Mouse (Mus musculus): ENCODE measurements around the gene Rnf121. TPM values are rescaled to one million over a fixed set of nuclear protein-coding genes. Genes with fewer than 3 reads are reported as not detected.
A peak's percentile ranks its signal among the peaks of the same experiment; 100 is the strongest.

Rnf121 gene
- 25.2 and 25.6 TPM in 2 replicates for polyA plus RNA-seq (2015; fragmentation: Nextera tagmentation; extraction: Ambion mirVana)

DNA sequence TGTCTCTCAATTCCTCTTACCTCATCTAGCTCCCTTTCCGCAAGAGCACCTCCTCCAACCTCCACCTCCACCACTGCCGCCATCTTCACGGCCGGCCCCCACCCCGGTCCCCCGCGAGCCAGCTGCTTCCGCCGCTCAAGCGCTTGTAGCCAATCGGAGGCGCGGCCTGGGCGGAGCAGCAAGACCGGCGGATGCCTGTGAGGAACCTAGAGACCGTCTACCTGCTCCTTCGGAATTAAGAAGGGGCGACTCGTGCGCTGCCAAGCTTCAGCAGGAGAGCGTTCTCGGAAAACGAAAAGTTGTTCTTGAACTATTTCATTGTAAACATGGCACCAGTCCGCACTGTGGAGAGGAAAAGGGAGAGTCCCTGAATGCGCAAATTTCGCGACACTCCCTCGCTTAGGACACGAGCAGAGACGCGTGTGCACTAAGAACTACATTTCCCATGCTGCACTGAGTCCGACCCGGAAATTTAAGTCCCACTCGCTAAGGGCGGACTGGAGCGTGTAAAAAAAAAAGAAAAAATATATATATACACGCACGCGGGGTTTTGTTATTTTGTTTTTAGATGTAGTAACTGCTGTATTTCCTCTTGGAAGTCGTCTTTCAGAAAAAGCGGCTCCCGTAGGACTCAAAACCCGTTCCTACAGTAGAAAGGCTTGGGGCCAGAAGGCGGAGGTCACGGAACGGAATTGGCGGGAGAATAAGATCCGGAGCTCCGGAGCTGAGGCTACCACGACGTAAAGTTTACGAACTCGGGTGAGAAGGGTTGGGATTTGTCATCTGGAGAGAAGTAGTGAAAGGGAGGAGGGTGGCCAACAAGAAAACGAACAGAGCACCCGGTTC lies at the start of gene Rnf121, which contains the start of the genes Xndc1 and Xntrpc:
Rnf121 (minus strand) TSS at position 424 of the 846 bp plus-strand sequence.
Xndc1 (plus strand) TSS at position 466 of the 846 bp plus-strand sequence.
Xntrpc (plus strand) TSS at position 668 of the 846 bp plus-strand sequence.
- H3K4me3 ChIP-seq (ENCODE audit: low read length), result peak within 1 kb of the TSS; percentile 78
- WGBS, result under 1% methylated on average over 56 of the region's 56 CpGs
- no peaks in the 10 kb centered on the region for H3K9me3 ChIP-seq (ENCODE audit: control insufficient read depth, low read length)
- peak within 1 kb of the TSS; percentile 58 for H3K4me2 ChIP-seq (ENCODE audit: low read depth, low read length)
- peaks cover 4% of the 10 kb centered on the region; the same call in 1 of the 2 replicates for H3K36me3 ChIP-seq (ENCODE audit: control insufficient read depth, insufficient read depth, low read length)
- peak within 1 kb of the TSS; percentile 83 for H3K27ac ChIP-seq (ENCODE audit: low read length)
- peak; percentile 99 for ATAC-seq (ENCODE audit: low read depth)
- H3K4me1 ChIP-seq (replicated peaks; ENCODE audit: control insufficient read depth, insufficient read depth, low read length), result peaks cover 18% of the 10 kb centered on the region
- peak within 1 kb of the TSS; percentile 77 for H3K9ac ChIP-seq (ENCODE audit: low read length)
- no peaks in the 10 kb centered on the region for H3K27me3 ChIP-seq (ENCODE audit: control insufficient read depth, insufficient read depth, low read depth, low read length)

DNA sequence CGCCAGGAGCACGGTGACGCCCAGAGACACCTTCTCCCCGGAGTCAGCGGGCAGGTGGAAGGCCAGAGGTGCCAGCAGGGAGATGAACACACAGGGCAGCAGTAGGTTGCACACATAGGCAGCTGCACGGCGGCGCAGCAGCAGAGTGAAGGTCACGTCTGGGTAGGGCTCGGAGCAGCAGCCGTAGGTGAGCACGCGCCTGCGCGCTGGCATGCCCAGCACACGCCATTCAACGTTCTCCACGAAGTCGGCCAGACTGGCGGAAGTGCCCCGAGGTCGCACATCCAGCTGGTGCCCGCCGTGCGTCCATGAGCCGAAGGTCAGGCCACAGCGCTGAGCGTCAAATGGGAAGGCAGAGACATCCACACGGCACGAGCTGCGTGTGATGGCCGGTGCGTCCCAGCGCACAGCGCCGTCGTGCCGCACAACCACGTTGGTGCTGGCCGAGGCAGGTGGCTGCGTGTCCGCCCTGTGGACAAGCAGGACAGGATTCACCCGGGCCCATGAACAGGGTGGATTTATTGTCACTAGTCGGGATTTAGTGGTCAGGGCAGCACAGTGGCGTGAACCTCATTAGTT lies 48.0 kb upstream of the Rnf121 start:
- H3K9ac ChIP-seq (ENCODE audit: low read length), result no peak overlapping the region
- H3K9me3 ChIP-seq (ENCODE audit: control insufficient read depth, low read length), result no peaks in the 10 kb centered on the region
- H3K4me2 ChIP-seq (ENCODE audit: low read depth, low read length), result no peak overlapping the region
- no peaks in the 10 kb centered on the region for H3K36me3 ChIP-seq (ENCODE audit: control insufficient read depth, insufficient read depth, low read length)
- 69% methylated on average over 45 of the region's 45 CpGs for WGBS
- H3K4me3 ChIP-seq (ENCODE audit: low read length), result no peak overlapping the region
- H3K27ac ChIP-seq (ENCODE audit: low read length), result no peak overlapping the region
- H3K4me1 ChIP-seq (replicated peaks; ENCODE audit: control insufficient read depth, insufficient read depth, low read length), result no peaks in the 10 kb centered on the region
- no peak for ATAC-seq (ENCODE audit: low read depth)
- H3K27me3 ChIP-seq (ENCODE audit: control insufficient read depth, insufficient read depth, low read depth, low read length), result no peaks in the 10 kb centered on the region

DNA sequence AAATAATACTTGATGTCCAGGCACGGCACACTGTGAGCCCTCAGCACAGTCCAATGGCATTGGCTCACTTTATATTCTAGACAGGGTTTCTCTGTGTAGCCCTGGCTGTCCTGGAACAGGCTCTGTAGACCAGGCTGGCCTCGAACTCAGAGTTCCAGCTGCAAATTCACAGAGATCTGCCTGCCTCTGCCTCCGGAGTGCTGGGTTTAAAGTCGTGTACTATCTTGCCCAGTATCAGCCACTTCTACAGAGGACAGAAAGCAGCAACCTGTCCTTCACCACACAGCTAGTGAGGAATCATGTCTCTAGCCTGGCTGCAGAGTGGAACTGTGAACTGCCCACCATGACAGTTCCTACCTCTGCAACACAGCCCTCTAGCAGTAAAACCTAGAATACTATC lies 44.5 kb upstream of the Rnf121 start:
- Histone ChIP-seq H3K4me1 (replicated peaks; ENCODE audit: control insufficient read depth, insufficient read depth, low read length) (peaks cover 5% of the 10 kb centered on the region; the same call in 1 of the 2 replicates), H3K4me3 (ENCODE audit: low read length) (no peak overlapping the region), H3K27ac (ENCODE audit: low read length) (no peak overlapping the region), H3K27me3 (ENCODE audit: control insufficient read depth, insufficient read depth, low read depth, low read length) (no peaks in the 10 kb centered on the region), H3K36me3 (ENCODE audit: control insufficient read depth, insufficient read depth, low read length) (no peaks in the 10 kb centered on the region), H3K4me2 (ENCODE audit: low read depth, low read length) (no peak overlapping the region), H3K9me3 (ENCODE audit: control insufficient read depth, low read length) (no peaks in the 10 kb centered on the region), H3K9ac (ENCODE audit: low read length) (no peak overlapping the region)
- no peak for ATAC-seq (ENCODE audit: low read depth)
- 77% methylated on average over 4 of the region's 4 CpGs for WGBS

DNA sequence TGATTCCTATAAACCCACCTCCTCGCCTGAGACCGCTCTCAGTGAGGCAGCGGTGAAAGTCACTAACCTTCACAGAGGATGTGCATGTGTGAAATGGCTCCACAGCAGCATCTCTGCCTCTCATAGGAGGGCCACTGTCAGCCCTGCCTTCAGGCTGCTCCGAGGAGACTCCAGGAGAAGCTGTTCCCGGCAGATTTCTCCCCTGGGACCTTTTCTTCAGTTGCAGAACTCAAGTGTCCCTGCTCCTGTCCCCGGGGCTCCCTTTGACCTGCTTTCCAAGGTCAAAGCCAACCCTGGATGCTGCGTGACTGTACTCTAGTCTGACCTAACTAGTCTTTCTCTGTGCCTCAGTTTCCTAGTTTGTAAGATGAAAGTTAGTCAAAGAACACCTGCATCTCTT lies 43.9 kb upstream of the Rnf121 start, which contains the start of gene Art5:
Art5 (minus strand) TSS at position 319 of the 400 bp plus-strand sequence.
- Histone ChIP-seq H3K4me2 (ENCODE audit: low read depth, low read length) (no peak within 1 kb of the TSS), H3K4me3 (ENCODE audit: low read length) (no peak within 1 kb of the TSS), H3K36me3 (ENCODE audit: control insufficient read depth, insufficient read depth, low read length) (no peaks in the 10 kb centered on the region), H3K27ac (ENCODE audit: low read length) (no peak within 1 kb of the TSS), H3K27me3 (ENCODE audit: control insufficient read depth, insufficient read depth, low read depth, low read length) (no peaks in the 10 kb centered on the region), H3K4me1 (replicated peaks; ENCODE audit: control insufficient read depth, insufficient read depth, low read length) (peaks cover 5% of the 10 kb centered on the region; the same call in 1 of the 2 replicates), H3K9me3 (ENCODE audit: control insufficient read depth, low read length) (no peaks in the 10 kb centered on the region), H3K9ac (ENCODE audit: low read length) (no peak within 1 kb of the TSS)
- no peak for ATAC-seq (ENCODE audit: low read depth)
- 69% methylated on average over 7 of the region's 7 CpGs for WGBS

DNA sequence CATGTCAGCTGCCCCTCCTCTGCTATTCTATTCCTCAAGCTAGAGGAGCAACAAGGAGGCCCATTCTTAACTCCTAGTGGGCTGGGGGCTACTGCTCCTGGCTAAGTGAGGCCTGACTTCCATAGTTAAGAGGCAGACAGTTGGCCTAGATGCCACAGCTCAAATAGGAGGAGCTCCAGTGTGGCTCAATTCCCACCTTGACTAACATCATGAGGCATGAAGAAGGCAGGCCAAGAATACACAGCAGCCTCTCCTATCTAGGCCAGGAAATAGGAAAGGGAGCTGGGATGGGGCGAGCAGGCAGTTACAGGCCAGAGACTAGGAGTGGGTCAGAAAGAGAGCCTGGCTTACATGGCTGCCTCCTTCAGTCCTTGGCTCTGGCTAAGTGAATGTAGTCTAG lies 42.9 kb upstream of the Rnf121 start:
- no peaks in the 10 kb centered on the region for H3K9me3 ChIP-seq (ENCODE audit: control insufficient read depth, low read length)
- peaks cover 5% of the 10 kb centered on the region; the same call in 1 of the 2 replicates for H3K4me1 ChIP-seq (replicated peaks; ENCODE audit: control insufficient read depth, insufficient read depth, low read length)
- no peaks in the 10 kb centered on the region for H3K36me3 ChIP-seq (ENCODE audit: control insufficient read depth, insufficient read depth, low read length)
- no peaks in the 10 kb centered on the region for H3K27me3 ChIP-seq (ENCODE audit: control insufficient read depth, insufficient read depth, low read depth, low read length)
- 83% methylated on average over 1 of the region's 1 CpGs for WGBS
- ATAC-seq (ENCODE audit: low read depth), result no peak
- no peak overlapping the region for H3K4me3 ChIP-seq (ENCODE audit: low read length)
- no peak overlapping the region for H3K27ac ChIP-seq (ENCODE audit: low read length)
- no peak overlapping the region for H3K9ac ChIP-seq (ENCODE audit: low read length)
- H3K4me2 ChIP-seq (ENCODE audit: low read depth, low read length), result no peak overlapping the region

DNA sequence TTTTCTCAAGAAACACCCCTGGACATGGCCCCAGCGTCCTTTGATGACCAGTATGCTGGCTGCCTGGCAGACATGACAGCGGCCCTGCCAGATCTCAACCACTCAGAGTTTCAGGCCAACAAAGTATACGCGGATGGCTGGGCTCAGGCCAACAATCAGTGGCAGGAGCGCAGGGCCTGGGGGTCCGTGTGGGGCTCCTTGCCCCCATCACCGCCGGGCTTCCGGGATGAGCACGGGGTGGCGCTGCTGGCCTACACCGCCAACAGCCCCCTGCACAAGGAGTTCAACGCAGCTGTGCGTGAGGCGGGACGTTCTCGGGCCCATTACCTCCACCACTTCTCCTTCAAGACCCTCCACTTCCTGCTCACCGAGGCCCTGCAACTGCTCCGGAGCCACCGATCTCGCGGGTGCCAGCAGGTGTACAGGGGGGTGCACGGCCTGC lies 41.5 kb upstream of the Rnf121 start:
- Histone ChIP-seq H3K27ac (ENCODE audit: low read length) (no peak overlapping the region), H3K4me2 (ENCODE audit: low read depth, low read length) (peak overlapping the region; percentile 67), H3K4me3 (ENCODE audit: low read length) (peak overlapping the region; percentile 38), H3K4me1 (replicated peaks; ENCODE audit: control insufficient read depth, insufficient read depth, low read length) (peaks cover 5% of the 10 kb centered on the region; the same call in 1 of the 2 replicates), H3K36me3 (ENCODE audit: control insufficient read depth, insufficient read depth, low read length) (no peaks in the 10 kb centered on the region), H3K9ac (ENCODE audit: low read length) (peak overlapping the region; percentile 63), H3K9me3 (ENCODE audit: control insufficient read depth, low read length) (no peaks in the 10 kb centered on the region), H3K27me3 (ENCODE audit: control insufficient read depth, insufficient read depth, low read depth, low read length) (no peaks in the 10 kb centered on the region)
- 14% methylated on average over 23 of the region's 23 CpGs for WGBS
- peak; percentile 37 for ATAC-seq (ENCODE audit: low read depth)

DNA sequence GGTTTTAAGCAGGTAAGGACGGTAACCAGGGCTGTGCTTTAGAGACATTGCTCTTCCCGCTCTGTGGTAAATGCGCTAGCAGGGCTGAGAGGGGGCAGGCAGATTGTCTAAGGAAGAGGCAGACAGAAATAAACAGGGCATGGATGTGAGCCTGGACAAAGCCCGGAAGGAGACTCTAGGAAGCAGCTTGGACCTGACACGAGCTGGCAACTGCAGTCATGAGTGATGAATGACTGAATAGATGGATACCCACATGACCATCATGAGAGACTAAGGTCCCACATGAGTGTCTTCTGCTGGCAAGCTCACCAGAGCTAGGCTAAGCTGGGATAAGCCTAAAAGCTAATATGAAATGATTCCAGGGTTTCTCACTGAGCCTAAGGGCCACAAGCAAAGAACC lies 38.9 kb upstream of the Rnf121 start:
- no peak overlapping the region for H3K27ac ChIP-seq (ENCODE audit: low read length)
- H3K4me1 ChIP-seq (replicated peaks; ENCODE audit: control insufficient read depth, insufficient read depth, low read length), result peaks cover 22% of the 10 kb centered on the region
- WGBS, result 49% methylated on average over 5 of the region's 5 CpGs
- H3K9ac ChIP-seq (ENCODE audit: low read length), result no peak overlapping the region
- H3K9me3 ChIP-seq (ENCODE audit: control insufficient read depth, low read length), result no peaks in the 10 kb centered on the region
- H3K4me2 ChIP-seq (ENCODE audit: low read depth, low read length), result no peak overlapping the region
- H3K4me3 ChIP-seq (ENCODE audit: low read length), result no peak overlapping the region
- no peaks in the 10 kb centered on the region for H3K27me3 ChIP-seq (ENCODE audit: control insufficient read depth, insufficient read depth, low read depth, low read length)
- H3K36me3 ChIP-seq (ENCODE audit: control insufficient read depth, insufficient read depth, low read length), result no peaks in the 10 kb centered on the region
- ATAC-seq (ENCODE audit: low read depth), result peak; percentile 42; the same call in 1 of the 2 replicates

DNA sequence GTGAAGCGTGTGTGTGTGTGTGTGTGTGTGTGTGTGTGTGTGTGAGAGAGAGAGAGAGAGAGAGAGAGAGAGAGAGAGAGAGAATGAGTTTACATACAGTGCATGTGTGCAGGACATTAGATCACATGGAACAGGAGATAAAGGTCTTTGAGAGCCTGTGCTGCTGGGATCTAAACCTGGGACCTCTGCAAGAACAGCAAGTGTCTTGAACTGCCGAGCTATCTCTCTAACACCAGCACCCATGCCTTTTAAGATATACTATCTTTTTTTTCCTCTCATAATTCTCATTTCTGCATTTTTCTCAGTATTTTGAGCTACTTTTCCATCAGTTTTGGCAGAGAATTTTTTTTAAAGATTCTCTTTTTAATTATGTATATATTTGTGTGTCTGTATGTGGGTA lies 38.3 kb upstream of the Rnf121 start:
- H3K9ac ChIP-seq (ENCODE audit: low read length), result no peak overlapping the region
- H3K4me1 ChIP-seq (replicated peaks; ENCODE audit: control insufficient read depth, insufficient read depth, low read length), result peaks cover 22% of the 10 kb centered on the region
- H3K9me3 ChIP-seq (ENCODE audit: control insufficient read depth, low read length), result no peaks in the 10 kb centered on the region
- H3K4me2 ChIP-seq (ENCODE audit: low read depth, low read length), result no peak overlapping the region
- WGBS, result 72% methylated on average over 2 of the region's 2 CpGs
- H3K27me3 ChIP-seq (ENCODE audit: control insufficient read depth, insufficient read depth, low read depth, low read length), result no peaks in the 10 kb centered on the region
- H3K27ac ChIP-seq (ENCODE audit: low read length), result no peak overlapping the region
- H3K36me3 ChIP-seq (ENCODE audit: control insufficient read depth, insufficient read depth, low read length), result no peaks in the 10 kb centered on the region
- no peak overlapping the region for H3K4me3 ChIP-seq (ENCODE audit: low read length)
- ATAC-seq (ENCODE audit: low read depth), result no peak

DNA sequence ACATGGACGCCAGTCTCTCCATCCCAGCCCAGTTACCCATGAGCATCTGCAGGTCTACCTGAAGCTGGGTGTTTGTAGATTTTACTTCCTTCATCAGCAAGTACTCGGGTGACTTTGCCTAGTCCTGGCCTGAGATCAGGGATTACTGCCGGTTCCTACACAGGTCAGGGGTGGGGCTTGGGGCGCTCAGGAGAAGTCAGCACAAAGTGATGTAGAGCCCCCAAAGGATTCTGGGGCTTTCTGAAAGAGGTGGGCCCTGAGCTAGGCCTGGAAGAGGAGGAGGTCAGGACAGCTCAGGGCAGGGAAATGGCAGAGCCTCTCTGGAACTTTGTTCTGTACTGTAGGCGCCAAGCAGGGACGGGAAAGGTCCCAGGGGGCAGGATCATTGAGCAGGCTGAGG lies 37.4 kb upstream of the Rnf121 start:
- Histone ChIP-seq H3K9me3 (ENCODE audit: control insufficient read depth, low read length) (no peaks in the 10 kb centered on the region), H3K9ac (ENCODE audit: low read length) (no peak overlapping the region), H3K4me2 (ENCODE audit: low read depth, low read length) (no peak overlapping the region), H3K4me3 (ENCODE audit: low read length) (no peak overlapping the region), H3K4me1 (replicated peaks; ENCODE audit: control insufficient read depth, insufficient read depth, low read length) (peaks cover 22% of the 10 kb centered on the region), H3K27me3 (ENCODE audit: control insufficient read depth, insufficient read depth, low read depth, low read length) (no peaks in the 10 kb centered on the region), H3K36me3 (ENCODE audit: control insufficient read depth, insufficient read depth, low read length) (no peaks in the 10 kb centered on the region), H3K27ac (ENCODE audit: low read length) (no peak overlapping the region)
- 36% methylated on average over 6 of the region's 6 CpGs for WGBS
- no peak for ATAC-seq (ENCODE audit: low read depth)

All from lung, embryonic 16.5 days (tissue).